Mouse (Mus musculus) heart, postnatal 0 days (tissue): ENCODE data around the gene Actr8. TPM values are rescaled to one million over a fixed set of nuclear protein-coding genes. Genes with fewer than 3 reads are reported as not detected.

Source experiments
- ATAC-seq: fragments of 200-750 bp; cut with Nextera tagmentation; 2 replicates; pipeline ENCODE4 v1.8.0; 2017; ENCODE audit warnings: low read depth, moderate number of reproducible peaks, moderate library complexity; ENCODE audit not compliant: insufficient read depth
- DNase-seq: peaks from one replicate; pipeline ENCODE4 v3.0.0-alpha.2; 2016; ENCODE audit warnings: low spot score
- H3K27ac ChIP-seq: fragments of 300-500 bp; sonication (generic); 2 replicates; pipeline ENCODE4 v1.5.1; 2014; ENCODE audit warnings: low read depth, mild to moderate bottlenecking
- H3K27me3 ChIP-seq: fragments of 300-500 bp; sonication (generic); 2 replicates; pipeline ENCODE4 v1.6.1; 2014; ENCODE audit warnings: low read length, mixed read lengths; ENCODE audit not compliant: control insufficient read depth, insufficient read depth
- H3K36me3 ChIP-seq: fragments of 300-500 bp; sonication (generic); replicated peaks from 2 replicates; pipeline ENCODE4 v1.6.1; 2014; ENCODE audit warnings: low read length, mixed read lengths; ENCODE audit not compliant: control insufficient read depth, insufficient read depth
- H3K4me1 ChIP-seq: fragments of 300-500 bp; sonication (generic); 2 replicates; pipeline ENCODE4 v1.6.1; 2014; ENCODE audit warnings: antibody characterized with exemption; ENCODE audit not compliant: control insufficient read depth, insufficient read depth
- H3K4me2 ChIP-seq: fragments of 300-500 bp; sonication (generic); 2 replicates; pipeline ENCODE4 v1.6.1; 2014; ENCODE audit warnings: low read depth, mild to moderate bottlenecking, low read length, moderate library complexity
- H3K4me3 ChIP-seq: fragments of 300-500 bp; sonication (generic); 2 replicates; pipeline ENCODE4 v1.5.1; 2014; ENCODE audit warnings: low read depth, low read length
- H3K9ac ChIP-seq: fragments of 300-500 bp; sonication (generic); replicated peaks from 2 replicates; pipeline ENCODE4 v1.6.1; 2014; ENCODE audit warnings: low read depth, low read length, mixed read lengths
- H3K9me3 ChIP-seq: fragments of 300-500 bp; sonication (generic); replicated peaks from 2 replicates; pipeline ENCODE4 v1.6.1; 2016; ENCODE audit warnings: low read length; ENCODE audit not compliant: control insufficient read depth
- CTCF ChIP-seq: IDR thresholded peaks from 2 replicates; pipeline ENCODE4 v1.5.1; 2016; ENCODE audit warnings: antibody characterized with exemption, control low read depth, low read depth
- EP300 ChIP-seq: IDR thresholded peaks from 2 replicates; pipeline ENCODE4 v1.6.1; 2016; ENCODE audit warnings: antibody characterized with exemption, low read depth
- WGBS: fragments of 180-500 bp; shearing (Covaris S2); extraction: QIAGEN DNeasy Blood & Tissue Kit; methylation state at CpG from one replicate; pipeline ENCODE4 v1.1.7; 2014; 5-methylcytosine and 5-hydroxymethylcytosine counted together
- polyA plus RNA-seq: library from polyadenylated mRNA; unstranded; fragments of >200 nt; fragmentation: Nextera tagmentation; extraction: Ambion mirVana; gene quantifications from 2 replicates; pipeline ENCODE4 v1.2.1, GENCODE M21; 2015
- total RNA-seq: library from RNA; depleted of rRNA; stranded (reverse); fragments of >200 nt; gene quantifications from 2 replicates; pipeline ENCODE4 v1.2.3, GENCODE M21; 2014; ENCODE audit warnings: low replicate concordance

Gene Actr8
- total and polyA plus RNA-seq, 2 experiments from 2014 or later = 15.3 to 44.2 TPM

GRCm38 (mm10) chr14:29997345-29997744 lies 19.2 kb downstream of the Actr8 start:
- no peak overlapping the region for H3K9ac ChIP-seq
- H3K4me2 ChIP-seq = no peak overlapping the region
- no peaks in the 10 kb centered on the region for H3K4me1 ChIP-seq
- no peaks in the 10 kb centered on the region for H3K9me3 ChIP-seq
- no peak overlapping the region for H3K27ac ChIP-seq
- TF ChIP-seq EP300 (no peak), CTCF (no peak)
- DNase-seq = no peak
- H3K4me3 ChIP-seq = no peak overlapping the region
- H3K27me3 ChIP-seq = no peaks in the 10 kb centered on the region
- ATAC-seq = no peak
- H3K36me3 ChIP-seq = peaks cover 52% of the 10 kb centered on the region

GRCm38 (mm10) chr14:29998747-29999474 lies 20.8 kb downstream of the Actr8 start:
- Histone ChIP-seq H3K27me3 (no peaks in the 10 kb centered on the region), H3K9ac (no peak overlapping the region), H3K4me3 (no peak overlapping the region), H3K4me1 (no peaks in the 10 kb centered on the region), H3K36me3 (peaks cover 37% of the 10 kb centered on the region), H3K27ac (no peak overlapping the region), H3K9me3 (no peaks in the 10 kb centered on the region), H3K4me2 (no peak overlapping the region)
- TF ChIP-seq CTCF = no peak
- TF ChIP-seq EP300 = no peak
- 74% methylated on average over 13 of the region's 13 CpGs for WGBS
- DNase-seq (no peak), ATAC-seq (no peak)

DNA sequence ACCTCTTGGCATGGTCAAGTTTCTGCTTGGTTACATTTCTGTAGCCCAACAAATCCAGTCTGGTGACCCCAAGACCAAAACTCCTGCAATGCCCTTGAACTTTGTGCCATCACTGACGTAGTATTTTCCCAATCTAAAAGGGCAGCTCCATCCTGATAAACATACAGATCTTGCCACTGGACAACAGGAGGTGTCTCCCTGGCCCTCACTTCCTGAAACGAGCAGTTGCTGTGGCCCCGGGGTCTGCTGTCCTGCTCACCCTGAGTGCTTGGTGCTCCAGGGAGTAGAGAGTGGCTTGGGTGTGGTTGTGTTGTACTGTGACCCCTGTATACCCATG lies 21.3 kb downstream of the Actr8 start:
- no peak overlapping the region for H3K27ac ChIP-seq
- ATAC-seq = no peak

GRCm38 (mm10) chr14:30008733-30009575 lies 30.8 kb downstream of the Actr8 start, which contains the start of the genes Il17rb and Chdh:
TSS of gene Il17rb (minus strand) at chr14:30008896.
TSS of gene Chdh (plus strand) at chr14:30009023.
- TF ChIP-seq EP300 (no peak), CTCF (no peak)
- H3K27ac ChIP-seq = peak within 1 kb of the TSS; percentile 18; the same call in 1 of the 2 replicates
- peaks cover 23% of the 10 kb centered on the region for H3K27me3 ChIP-seq
- peak; percentile 55 for ATAC-seq
- DNase-seq = peak; percentile 24
- H3K9ac ChIP-seq = no peak within 1 kb of the TSS; the same call in 1 of the 2 replicates
- H3K4me3 ChIP-seq = peak within 1 kb of the TSS; percentile 48
- H3K9me3 ChIP-seq = no peaks in the 10 kb centered on the region
- no peaks in the 10 kb centered on the region for H3K4me1 ChIP-seq
- 8% methylated on average over 54 of the region's 54 CpGs for WGBS
- H3K4me2 ChIP-seq = peak within 1 kb of the TSS; percentile 74
- H3K36me3 ChIP-seq = no peaks in the 10 kb centered on the region

More for the DNA sequence above, 21.3 kb downstream of the Actr8 start:
- H3K36me3 ChIP-seq = peaks cover 32% of the 10 kb centered on the region
- TF ChIP-seq CTCF = no peak
- no peak for TF ChIP-seq EP300
- no peaks in the 10 kb centered on the region for H3K9me3 ChIP-seq
- no peak overlapping the region for H3K4me2 ChIP-seq
- H3K4me1 ChIP-seq = no peaks in the 10 kb centered on the region
- no peak overlapping the region for H3K9ac ChIP-seq
- WGBS = 66% methylated on average over 3 of the region's 3 CpGs
- DNase-seq = no peak
- no peak overlapping the region for H3K4me3 ChIP-seq
- H3K27me3 ChIP-seq = no peaks in the 10 kb centered on the region

- Histone ChIP-seq H3K4me1 (no peaks in the 10 kb centered on the region), H3K4me2 (peak overlapping the region; percentile 74; the same call in 1 of the 2 replicates), H3K9ac (no peak overlapping the region), H3K9me3 (no peaks in the 10 kb centered on the region), H3K27ac (peak overlapping the region; percentile 18; the same call in 1 of the 2 replicates), H3K27me3 (peaks cover 23% of the 10 kb centered on the region), H3K36me3 (no peaks in the 10 kb centered on the region), H3K4me3 (no peak overlapping the region)
- ATAC-seq (no peak), DNase-seq (no peak)
- WGBS = 64% methylated on average over 10 of the region's 10 CpGs
- TF ChIP-seq EP300 (no peak), CTCF (no peak)
Observed at GRCm38 (mm10) chr14:30009864-30010560, 31.9 kb downstream of the Actr8 start.
